Mouse (Mus musculus) spleen, adult 2 months (tissue): ENCODE data around the gene Mfsd10. TPM values are rescaled to one million over a fixed set of nuclear protein-coding genes. Genes with fewer than 3 reads are reported as not detected.
"Not testable (repeated sequence)": the region's sequence is repeated elsewhere in the genome, so short reads cannot be mapped to it uniquely, and the experiment has no call there.

Experiments
- DNase-seq, 2 experiments: peaks; one replicate each; pipeline versions ENCODE4 v3.0.0 to v3.0.0-alpha.2; 2012 to 2021; ENCODE audit warnings: low spot score in 2 of 2, low read depth in 1 of 2
- H3K27ac ChIP-seq: fragments of 200-500 bp; 2 replicates; pipeline ENCODE4 v1.5.1; 2012; ENCODE audit warnings: low read length, inconsistent platforms; ENCODE audit not compliant: insufficient read depth
- H3K27me3 ChIP-seq: fragments of 200-500 bp; 2 replicates; pipeline ENCODE4 v1.6.1; 2012; ENCODE audit warnings: mild to moderate bottlenecking, moderate library complexity, low read length, inconsistent platforms; ENCODE audit not compliant: control insufficient read depth, insufficient read depth
- H3K36me3 ChIP-seq: fragments of 200-500 bp; 2 replicates; pipeline ENCODE4 v1.6.1; 2012; ENCODE audit warnings: mild to moderate bottlenecking, low read length, inconsistent platforms; ENCODE audit not compliant: control insufficient read depth, insufficient read depth
- H3K4me1 ChIP-seq: fragments of 200-500 bp; 2 replicates; pipeline ENCODE4 v1.6.1; 2011; ENCODE audit warnings: inconsistent platforms; ENCODE audit not compliant: control insufficient read depth, insufficient read depth, insufficient read length
- H3K4me3 ChIP-seq: fragments of 200-500 bp; 2 replicates; pipeline ENCODE4 v1.5.1; 2011; ENCODE audit warnings: mild to moderate bottlenecking, inconsistent platforms; ENCODE audit not compliant: insufficient read depth, insufficient read length; ENCODE audit errors: extremely low read depth
- CTCF ChIP-seq: fragments of 200-500 bp; IDR thresholded peaks from 2 replicates; pipeline ENCODE4 v1.5.1; 2011; ENCODE audit warnings: mild to moderate bottlenecking, inconsistent platforms; ENCODE audit not compliant: insufficient read depth, insufficient read length, insufficient replicate concordance; ENCODE audit errors: extremely low read depth
- POLR2A ChIP-seq: fragments of 200-500 bp; IDR thresholded peaks from 2 replicates; pipeline ENCODE4 v1.6.1; 2011; ENCODE audit warnings: low read depth, low read length, inconsistent platforms
- WGBS: fragments of 180-500 bp; shearing (Covaris S2); methylation state at CpG from one replicate; pipeline ENCODE4 v1.1.7; 2018; 5-methylcytosine and 5-hydroxymethylcytosine counted together
- polyA plus RNA-seq: library from polyadenylated mRNA; depleted of rRNA; stranded (reverse); fragments of >200 nt; gene quantifications from 2 replicates; pipeline ENCODE4 v1.2.3, GENCODE M21; 2012

Gene Mfsd10
- polyA plus RNA-seq, 1 experiment: 138 TPM

DNA sequence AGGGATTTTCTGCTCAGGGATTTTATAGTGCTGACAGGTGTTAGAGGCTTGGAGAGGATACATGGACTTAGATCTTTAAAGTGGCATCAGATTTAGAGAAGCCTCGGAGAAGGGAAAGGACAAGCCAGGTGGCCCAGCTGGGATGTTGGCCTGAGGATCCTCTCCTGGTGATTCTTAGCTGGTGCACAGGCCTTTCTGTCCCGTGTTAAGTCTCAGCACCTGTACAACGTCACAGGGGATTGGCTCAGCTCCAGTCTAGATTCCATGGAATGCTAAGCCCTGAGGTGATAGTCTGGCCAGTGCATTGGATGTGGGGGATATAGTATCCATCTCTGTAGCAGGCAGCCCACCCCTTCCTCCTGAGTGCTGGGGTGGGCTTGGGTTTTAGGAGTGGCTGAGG is 28.8 kb downstream of the Mfsd10 start:
- DNase-seq: no peak
- Histone ChIP-seq H3K4me3 (no peak overlapping the region), H3K4me1 (no peaks in the 10 kb centered on the region), H3K27ac (no peak overlapping the region), H3K36me3 (peaks cover 46% of the 10 kb centered on the region), H3K27me3 (no peaks in the 10 kb centered on the region)
- 97% methylated on average over 3 of the region's 3 CpGs for WGBS
- TF ChIP-seq CTCF (no peak), POLR2A (no peak)

GRCm38 (mm10) chr5:34607100-34607880 is 29.7 kb downstream of the Mfsd10 start:
- DNase-seq: no peak
- Histone ChIP-seq H3K27ac (no peak overlapping the region), H3K4me3 (no peak overlapping the region), H3K4me1 (no peaks in the 10 kb centered on the region), H3K36me3 (peaks cover 41% of the 10 kb centered on the region), H3K27me3 (no peaks in the 10 kb centered on the region)
- TF ChIP-seq CTCF (no peak), POLR2A (no peak)
- 75% methylated on average over 8 of the region's 8 CpGs for WGBS

DNA sequence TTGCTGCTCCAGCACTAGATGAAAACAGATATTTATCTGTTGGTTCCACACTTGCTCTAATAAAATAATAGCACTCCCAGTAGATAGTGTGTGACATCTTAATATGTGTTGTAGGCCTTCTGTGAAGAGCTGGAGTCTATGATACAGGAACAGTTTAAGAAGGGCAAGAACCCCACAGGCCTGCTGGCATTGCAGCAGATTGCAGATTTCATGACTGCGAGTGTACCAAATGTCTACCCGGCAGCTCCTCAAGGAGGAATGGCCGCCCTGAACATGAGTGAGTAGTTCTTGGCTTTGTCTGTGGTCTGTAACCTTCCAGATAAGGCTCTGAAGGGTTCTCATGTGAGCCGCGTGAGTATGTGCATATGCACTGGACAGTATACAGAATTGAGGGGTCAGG is 32.4 kb downstream of the Mfsd10 start:
- Histone ChIP-seq H3K4me1 (no peaks in the 10 kb centered on the region), H3K27me3 (no peaks in the 10 kb centered on the region), H3K36me3 (peaks cover 31% of the 10 kb centered on the region), H3K4me3 (no peak overlapping the region), H3K27ac (no peak overlapping the region)
- 89% methylated on average over 5 of the region's 5 CpGs for WGBS
- DNase-seq: no peak
- no peak for TF ChIP-seq POLR2A

DNA sequence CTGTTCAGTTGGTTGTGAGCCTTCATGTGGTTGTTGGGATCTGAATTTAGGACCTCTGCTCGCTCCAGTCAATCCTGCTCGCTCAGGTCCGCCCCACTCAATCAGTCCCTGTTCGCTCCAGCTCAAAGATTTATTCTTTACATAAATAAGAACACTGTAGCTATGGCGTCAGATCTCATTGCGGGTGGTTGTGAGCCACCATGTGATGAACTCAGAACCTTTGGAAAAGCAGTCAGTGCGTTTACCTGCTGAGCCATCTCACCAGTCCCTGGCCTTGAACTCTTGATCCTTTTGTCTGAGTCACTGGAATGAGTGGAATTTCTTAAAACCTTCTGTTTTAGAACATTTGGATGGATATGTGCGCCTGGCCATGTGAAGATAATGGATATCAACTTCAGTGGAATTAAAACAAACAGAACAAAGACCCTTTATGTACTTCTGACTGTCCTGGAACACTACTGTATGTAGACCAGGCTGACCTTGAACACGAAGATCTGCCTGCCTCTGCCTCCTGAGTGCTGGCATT is 43.7 kb downstream of the Mfsd10 start:
- 98% methylated on average over 9 of the region's 9 CpGs for WGBS
- H3K36me3 ChIP-seq: peaks cover 5% of the 10 kb centered on the region

GRCm38 (mm10) chr5:34592666-34593065 is 44.3 kb downstream of the Mfsd10 start:
- Histone ChIP-seq H3K4me1 (no peaks in the 10 kb centered on the region; the same call in 1 of the 2 replicates), H3K27me3 (no peaks in the 10 kb centered on the region), H3K4me3 (no peak overlapping the region), H3K27ac (no peak overlapping the region), H3K36me3 (peaks cover under 1% of the 10 kb centered on the region; the same call in 1 of the 2 replicates)
- DNase-seq: no peak
- TF ChIP-seq CTCF (no peak), POLR2A (no peak)
- 93% methylated on average over 6 of the region's 6 CpGs for WGBS

More for the DNA sequence above, 43.7 kb downstream of the Mfsd10 start:
- DNase-seq: no peak
- Histone ChIP-seq H3K4me3 (no peak overlapping the region), H3K27ac (no peak overlapping the region), H3K4me1 (no peaks in the 10 kb centered on the region; the same call in 1 of the 2 replicates), H3K27me3 (no peaks in the 10 kb centered on the region)
- TF ChIP-seq POLR2A: no peak

- H3K27ac ChIP-seq, H3K36me3 ChIP-seq, H3K27me3 ChIP-seq, DNase-seq, H3K4me1 ChIP-seq, H3K4me3 ChIP-seq: not testable (repeated sequence)
- WGBS: 94% methylated on average over 5 of the region's 5 CpGs
Observed at GRCm38 (mm10) chr5:34592224-34592623, 44.8 kb downstream of the Mfsd10 start.

DNA sequence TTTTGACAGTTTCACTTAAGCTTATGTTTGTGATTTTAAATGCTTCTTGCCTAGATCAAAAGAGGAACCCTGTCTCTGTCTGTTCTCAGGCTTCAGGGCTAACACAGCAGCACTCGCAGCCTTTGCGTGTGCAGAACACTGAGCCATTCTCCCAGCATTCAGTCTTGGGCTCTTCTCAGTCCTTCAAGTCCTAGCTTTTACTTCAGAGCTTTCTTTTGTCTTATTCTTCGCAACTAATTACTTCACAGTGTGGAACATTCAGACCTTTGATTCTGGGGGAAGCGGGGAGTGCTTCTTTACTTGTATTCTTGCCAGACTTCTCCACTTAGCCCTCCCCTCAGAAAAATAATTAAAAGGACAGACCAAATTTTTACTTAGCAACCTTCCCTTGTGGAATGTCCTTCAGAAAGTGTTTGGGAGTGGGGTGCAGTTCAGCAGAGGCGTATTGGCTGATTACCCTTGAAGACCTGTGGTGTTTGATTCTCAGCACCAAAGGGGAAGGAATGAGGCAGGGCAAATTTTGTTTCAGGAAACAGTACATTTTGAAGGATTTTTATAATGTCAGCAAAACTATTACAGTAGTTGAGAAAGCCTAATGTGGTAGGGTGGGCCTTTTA is 45.5 kb downstream of the Mfsd10 start:
- TF ChIP-seq POLR2A: no peak
- TF ChIP-seq CTCF: no peak
- Histone ChIP-seq H3K36me3 (no peaks in the 10 kb centered on the region), H3K27ac (no peak overlapping the region), H3K4me3 (no peak overlapping the region), H3K4me1 (no peaks in the 10 kb centered on the region; the same call in 1 of the 2 replicates), H3K27me3 (no peaks in the 10 kb centered on the region)
- 81% methylated on average over 5 of the region's 5 CpGs for WGBS
- no peak for DNase-seq
